Mouse (Mus musculus) E14TG2a.4 (cell line): ENCODE results near the gene Hrg.

ENCODE experiments used
- CTCF ChIP-seq: conservative IDR thresholded peaks from 2 replicates; pipeline ENCODE4 v1.5.1; 2014; ENCODE audit warnings: low read length
- POU5F1 ChIP-seq: IDR thresholded peaks from 2 replicates; pipeline ENCODE4 v1.6.1; 2014; ENCODE audit warnings: low read length, borderline replicate concordance

DNA sequence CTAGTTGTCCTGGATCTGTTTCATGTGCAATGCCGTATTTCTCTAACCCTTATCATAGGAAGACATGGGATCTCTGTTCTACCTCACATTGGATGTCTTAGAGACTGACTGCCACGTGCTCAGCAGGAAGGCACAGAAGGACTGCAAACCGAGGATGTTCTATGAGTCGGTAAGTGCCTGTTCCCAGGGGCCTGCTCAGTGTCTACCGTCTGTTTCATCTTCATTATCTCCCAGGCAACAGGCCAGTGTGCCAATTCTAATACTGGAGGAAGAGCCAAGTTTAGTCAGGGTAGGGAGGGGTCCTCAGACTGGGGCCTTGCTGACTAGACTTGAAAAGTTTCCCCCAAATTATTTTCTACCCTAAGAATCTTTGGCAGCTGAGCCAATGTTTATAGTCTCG, 21.3 kb upstream of the Hrg start:
- TF ChIP-seq CTCF: no peak
- TF ChIP-seq POU5F1: no peak
